Mouse (Mus musculus): ENCODE results near the gene Cxcl9.

- TF ChIP-seq JUND (IDR thresholded peaks at IDR 0.05; ENCODE audit: low read depth, low read length) (no peak), MAFK (IDR thresholded peaks at IDR 0.05; ENCODE audit: borderline replicate concordance, low read depth, low read length) (no peak), POLR2A (IDR thresholded peaks at IDR 0.05; ENCODE audit: control insufficient read depth in 1 of 2, insufficient read depth in 1 of 2, low read depth in 1 of 2, low read length in 2 of 2, poor library complexity in 1 of 2) (no peak), GATA1 (IDR thresholded peaks at IDR 0.05; ENCODE audit: low read depth, low read length) (no peak), TCF12 (IDR thresholded peaks at IDR 0.05; ENCODE audit: low read depth, low read length) (no peak), CTCF (IDR thresholded peaks at IDR 0.05 in 2 of 3, conservative IDR thresholded peaks at IDR 0.05 in 1 of 3; ENCODE audit: control insufficient read depth in 1 of 3, insufficient read depth in 1 of 3, low read depth in 2 of 3, low read length in 3 of 3, poor library complexity in 1 of 3, severe bottlenecking in 1 of 3) (no peak), MYC (IDR thresholded peaks at IDR 0.05; ENCODE audit: low read depth, low read length) (no peak), E2F4 (IDR thresholded peaks at IDR 0.05; ENCODE audit: borderline replicate concordance, low read depth, low read length) (no peak), ZNF384 (IDR thresholded peaks at IDR 0.05; ENCODE audit: low read depth, low read length) (no peak), USF1 (IDR thresholded peaks at IDR 0.05; ENCODE audit: low read depth, low read length) (no peak), USF2 (IDR thresholded peaks at IDR 0.05; ENCODE audit: borderline replicate concordance in 1 of 2, insufficient read depth in 1 of 2, low read depth in 1 of 2, low read length in 2 of 2) (no peak), SIN3A (IDR thresholded peaks at IDR 0.05; ENCODE audit: low read length) (no peak), TBP (IDR thresholded peaks at IDR 0.05; ENCODE audit: low read depth, low read length) (no peak), TAL1 (IDR thresholded peaks at IDR 0.05; ENCODE audit: low read length) (no peak)
Observed at GRCm38 (mm10) chr5:92323264-92323663, 4.6 kb downstream of the Cxcl9 start.

Measured in MEL (cell line).